Mouse (Mus musculus) limb, embryonic 10.5 days (tissue): Measurements from ENCODE around the gene Srsf10. TPM values are rescaled to one million over a fixed set of nuclear protein-coding genes. Genes with fewer than 3 reads are reported as not detected.

Source experiments
- DNase-seq: peaks from one replicate; pipeline ENCODE4 v3.0.0-alpha.2; 2017; ENCODE audit warnings: low spot score
- H3K27ac ChIP-seq: fragments of 300-500 bp; sonication (generic); 2 replicates; pipeline ENCODE4 v1.5.1; 2016; ENCODE audit warnings: mild to moderate bottlenecking
- H3K27me3 ChIP-seq: fragments of 300-500 bp; sonication (generic); 2 replicates; pipeline ENCODE4 v1.6.1; 2016; ENCODE audit warnings: low read depth, mild to moderate bottlenecking; ENCODE audit not compliant: poor library complexity, severe bottlenecking
- H3K36me3 ChIP-seq: fragments of 300-500 bp; sonication (generic); 2 replicates; pipeline ENCODE4 v1.6.1; 2016; ENCODE audit warnings: mild to moderate bottlenecking, moderate library complexity
- H3K4me1 ChIP-seq: fragments of 300-500 bp; sonication (generic); 2 replicates; pipeline ENCODE4 v1.6.1; 2016
- H3K4me3 ChIP-seq: fragments of 300-500 bp; sonication (generic); 2 replicates; pipeline ENCODE4 v1.5.1; 2016; ENCODE audit warnings: mild to moderate bottlenecking, moderate library complexity
- H3K9me3 ChIP-seq: fragments of 300-500 bp; sonication (generic); replicated peaks from 2 replicates; pipeline ENCODE4 v1.6.1; 2016; ENCODE audit warnings: mild to moderate bottlenecking
- WGBS: fragments of 180-500 bp; shearing (Covaris S2); methylation state at CpG from one replicate; pipeline ENCODE4 v1.1.7; 2016; 5-methylcytosine and 5-hydroxymethylcytosine counted together
- polyA plus RNA-seq: library from polyadenylated mRNA; unstranded; fragments of >200 nt; fragmentation: Nextera tagmentation; extraction: Ambion mirVana; gene quantifications from 2 replicates; pipeline ENCODE4 v1.2.1, GENCODE M21; 2016

Gene Srsf10
- polyA plus RNA-seq, 1 experiment from 2014 or later: 383 TPM

DNA sequence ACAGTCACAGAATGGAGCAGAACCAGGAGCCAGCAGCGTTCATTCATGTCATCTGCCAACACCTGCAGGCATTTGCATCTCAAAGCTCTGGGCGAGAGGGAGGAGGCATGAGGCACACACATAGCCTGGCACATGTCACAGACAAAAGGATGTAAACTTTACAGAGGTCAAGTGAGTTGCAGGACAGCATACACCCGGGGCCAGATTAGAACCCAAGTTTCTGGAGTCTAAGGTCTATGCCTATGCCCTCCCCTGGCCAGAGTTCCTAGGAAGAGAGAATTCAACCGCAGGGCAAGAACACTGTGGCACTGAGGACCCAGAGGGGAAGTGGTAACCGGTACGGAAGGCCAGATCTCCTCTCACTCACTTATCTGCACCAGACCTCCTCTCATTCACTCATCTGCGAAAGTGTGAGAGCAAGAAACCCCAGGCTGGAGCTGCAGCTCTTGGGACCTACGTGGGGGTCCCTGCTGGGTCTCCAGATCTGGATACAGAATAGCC is 39.6 kb downstream of the Srsf10 start, which contains the start of gene Cnr2:
Gene Cnr2 (plus strand): TSS at position 324 of the 501 bp plus-strand sequence.
- Histone ChIP-seq H3K36me3 (no peaks in the 10 kb centered on the region), H3K4me3 (no peak within 1 kb of the TSS)
- WGBS: 57% methylated on average over 8 of the region's 8 CpGs

GRCm38 (mm10) chr4:135896157-135896556 is 40.6 kb downstream of the Srsf10 start:
- WGBS: 85% methylated on average over 6 of the region's 6 CpGs
- H3K36me3 ChIP-seq: no peaks in the 10 kb centered on the region
- DNase-seq: no peak
- no peak overlapping the region for H3K4me3 ChIP-seq
- 0 out of 2 replicates have a peak, but pooled peaks cover 2% of the 10 kb centered on the region for H3K9me3 ChIP-seq
- H3K27ac ChIP-seq: no peak overlapping the region
- no peaks in the 10 kb centered on the region for H3K27me3 ChIP-seq
- peaks cover 17% of the 10 kb centered on the region for H3K4me1 ChIP-seq

More for the DNA sequence above, 39.6 kb downstream of the Srsf10 start, which contains the start of gene Cnr2:
- no peak for DNase-seq
- Histone ChIP-seq H3K27ac (no peak within 1 kb of the TSS), H3K4me1 (peaks cover 17% of the 10 kb centered on the region), H3K27me3 (no peaks in the 10 kb centered on the region), H3K9me3 (0 out of 2 replicates have a peak, but pooled peaks cover 2% of the 10 kb centered on the region)

- Histone ChIP-seq H3K9me3 (0 out of 2 replicates have a peak, but pooled peaks cover 2% of the 10 kb centered on the region), H3K36me3 (no peaks in the 10 kb centered on the region), H3K27me3 (no peaks in the 10 kb centered on the region), H3K27ac (no peak overlapping the region), H3K4me1 (peaks cover 6% of the 10 kb centered on the region; the same call in 1 of the 2 replicates), H3K4me3 (no peak overlapping the region)
- DNase-seq: no peak
- 78% methylated on average over 9 of the region's 9 CpGs for WGBS
Measured at GRCm38 (mm10) chr4:135898380-135899049, 43.0 kb downstream of the Srsf10 start.

- H3K4me3 ChIP-seq: no peak overlapping the region
- H3K4me1 ChIP-seq: peaks cover 6% of the 10 kb centered on the region; the same call in 1 of the 2 replicates
- no peaks in the 10 kb centered on the region for H3K27me3 ChIP-seq
- DNase-seq: no peak
- H3K27ac ChIP-seq: no peak overlapping the region
- WGBS: 90% methylated on average over 7 of the region's 7 CpGs
- 0 out of 2 replicates have a peak, but pooled peaks cover 2% of the 10 kb centered on the region for H3K9me3 ChIP-seq
- H3K36me3 ChIP-seq: no peaks in the 10 kb centered on the region
Measured at GRCm38 (mm10) chr4:135899050-135899448, 43.5 kb downstream of the Srsf10 start.

DNA sequence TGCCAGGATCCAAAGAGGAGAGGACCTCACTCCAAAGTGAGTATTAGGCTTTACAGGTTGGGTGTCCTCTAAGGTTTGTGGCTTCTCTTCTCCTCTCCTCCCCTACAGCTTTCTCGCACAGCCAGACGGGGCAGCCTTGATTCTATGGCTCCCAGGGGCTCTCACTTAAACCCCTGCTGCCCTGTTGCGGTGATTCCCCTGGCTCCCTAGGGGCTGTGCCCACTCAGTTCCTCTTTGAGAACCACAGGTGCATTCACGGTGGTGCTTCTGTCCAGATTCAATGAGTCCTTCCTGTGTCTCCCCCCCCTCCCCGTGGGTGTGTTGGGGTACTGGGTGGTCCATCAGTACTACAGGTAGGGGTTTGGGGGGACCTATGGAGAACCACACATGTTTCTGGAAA is 44.5 kb downstream of the Srsf10 start:
- Histone ChIP-seq H3K4me3 (no peak overlapping the region), H3K4me1 (peaks cover 6% of the 10 kb centered on the region; the same call in 1 of the 2 replicates), H3K9me3 (no peaks in the 10 kb centered on the region), H3K36me3 (no peaks in the 10 kb centered on the region), H3K27me3 (no peaks in the 10 kb centered on the region), H3K27ac (no peak overlapping the region)
- DNase-seq: no peak
- WGBS: 86% methylated on average over 5 of the region's 5 CpGs

GRCm38 (mm10) chr4:135902606-135903242 is 47.2 kb downstream of the Srsf10 start:
- no peak overlapping the region for H3K4me3 ChIP-seq
- no peak for DNase-seq
- no peak overlapping the region for H3K27ac ChIP-seq
- WGBS: 95% methylated on average over 4 of the region's 4 CpGs
- peaks cover 6% of the 10 kb centered on the region; the same call in 1 of the 2 replicates for H3K4me1 ChIP-seq
- no peaks in the 10 kb centered on the region for H3K27me3 ChIP-seq
- H3K9me3 ChIP-seq: no peaks in the 10 kb centered on the region
- H3K36me3 ChIP-seq: no peaks in the 10 kb centered on the region

DNA sequence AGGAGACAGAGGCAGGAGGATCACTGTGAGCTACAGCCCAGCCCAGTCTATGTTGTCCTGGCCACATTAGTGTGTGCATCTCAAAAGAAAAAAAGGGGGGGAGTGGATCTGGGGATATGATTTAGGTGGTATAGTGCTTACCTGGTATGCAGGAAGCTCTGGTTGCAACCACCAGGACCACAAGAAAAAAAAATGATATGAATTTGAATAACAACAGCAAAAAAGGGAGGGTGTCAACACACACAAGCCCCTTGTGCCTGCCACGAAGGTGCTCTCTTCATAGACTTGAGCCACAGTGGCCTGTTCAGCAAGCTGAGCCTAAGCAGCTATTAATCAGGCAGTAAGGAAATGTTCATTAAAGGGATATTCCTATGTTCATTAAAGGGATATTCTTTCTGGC is 49.3 kb downstream of the Srsf10 start:
- 74% methylated on average over 1 of the region's 1 CpGs for WGBS
- Histone ChIP-seq H3K4me1 (no peaks in the 10 kb centered on the region; the same call in 1 of the 2 replicates), H3K36me3 (no peaks in the 10 kb centered on the region)

DNA sequence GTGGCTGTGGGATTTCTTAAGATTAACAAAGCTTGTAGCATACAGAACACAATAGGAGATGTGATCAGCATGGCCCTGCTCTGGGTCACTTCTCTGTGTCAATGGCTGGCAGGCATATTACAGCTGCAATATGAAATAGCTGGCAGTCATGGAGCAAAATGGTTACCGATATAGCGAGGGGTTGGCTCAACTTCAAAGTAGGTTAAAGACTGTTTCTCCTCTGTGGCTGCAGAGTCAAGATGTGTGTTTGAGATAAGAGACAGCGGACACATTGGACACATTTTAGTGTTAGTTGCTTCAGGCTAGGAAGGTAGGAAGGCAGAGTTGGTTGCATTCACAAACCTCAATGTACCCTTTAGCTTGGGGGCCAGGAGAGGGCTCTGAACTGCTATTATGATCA is 51.1 kb downstream of the Srsf10 start:
- no peaks in the 10 kb centered on the region for H3K36me3 ChIP-seq
- no peaks in the 10 kb centered on the region for H3K9me3 ChIP-seq
- no peak overlapping the region for H3K27ac ChIP-seq
- H3K4me1 ChIP-seq: no peaks in the 10 kb centered on the region; the same call in 1 of the 2 replicates
- H3K4me3 ChIP-seq: no peak overlapping the region
- H3K27me3 ChIP-seq: no peaks in the 10 kb centered on the region
- no peak for DNase-seq
- WGBS: 93% methylated on average over 3 of the region's 3 CpGs

More for the DNA sequence above, 49.3 kb downstream of the Srsf10 start:
- DNase-seq: no peak
- H3K9me3 ChIP-seq: no peaks in the 10 kb centered on the region
- H3K27ac ChIP-seq: no peak overlapping the region
- no peaks in the 10 kb centered on the region for H3K27me3 ChIP-seq
- no peak overlapping the region for H3K4me3 ChIP-seq

- no peaks in the 10 kb centered on the region for H3K9me3 ChIP-seq
- H3K27ac ChIP-seq: no peak overlapping the region
- H3K36me3 ChIP-seq: no peaks in the 10 kb centered on the region
- no peak overlapping the region for H3K4me3 ChIP-seq
- H3K4me1 ChIP-seq: peaks cover 5% of the 10 kb centered on the region
- 62% methylated on average over 13 of the region's 13 CpGs for WGBS
- no peaks in the 10 kb centered on the region for H3K27me3 ChIP-seq
- DNase-seq: no peak
Measured at GRCm38 (mm10) chr4:135909326-135910066, 53.9 kb downstream of the Srsf10 start.

DNA sequence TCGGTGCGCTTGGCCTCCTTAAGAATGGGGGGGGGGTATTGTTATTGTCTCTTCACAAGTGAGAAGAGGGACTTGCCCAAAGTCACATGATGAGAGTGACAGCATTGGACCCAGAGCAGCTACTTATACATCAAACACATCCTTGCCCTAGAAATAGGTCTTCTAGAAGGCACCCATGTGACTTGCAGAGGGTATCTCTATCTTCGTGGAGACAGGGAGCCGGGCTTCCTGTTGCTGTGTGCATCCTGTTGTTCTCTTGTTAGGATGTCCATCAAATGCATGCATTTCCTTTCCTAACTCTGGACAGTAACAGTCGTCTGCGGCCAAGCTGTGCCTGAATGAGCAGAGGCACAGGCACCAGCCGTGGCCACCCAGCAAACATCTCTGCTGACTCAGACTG is 56.0 kb downstream of the Srsf10 start:
- Histone ChIP-seq H3K9me3 (no peaks in the 10 kb centered on the region), H3K27me3 (no peaks in the 10 kb centered on the region), H3K4me1 (peaks cover 5% of the 10 kb centered on the region), H3K36me3 (no peaks in the 10 kb centered on the region), H3K27ac (no peak overlapping the region), H3K4me3 (no peak overlapping the region)
- DNase-seq: no peak
- 77% methylated on average over 7 of the region's 7 CpGs for WGBS

- Histone ChIP-seq H3K9me3 (no peaks in the 10 kb centered on the region), H3K4me3 (no peak overlapping the region), H3K27ac (no peak overlapping the region), H3K4me1 (peaks cover 5% of the 10 kb centered on the region), H3K27me3 (no peaks in the 10 kb centered on the region), H3K36me3 (no peaks in the 10 kb centered on the region)
- DNase-seq: no peak
- WGBS: 73% methylated on average over 3 of the region's 3 CpGs
Measured at GRCm38 (mm10) chr4:135912164-135912563, 56.6 kb downstream of the Srsf10 start.

DNA sequence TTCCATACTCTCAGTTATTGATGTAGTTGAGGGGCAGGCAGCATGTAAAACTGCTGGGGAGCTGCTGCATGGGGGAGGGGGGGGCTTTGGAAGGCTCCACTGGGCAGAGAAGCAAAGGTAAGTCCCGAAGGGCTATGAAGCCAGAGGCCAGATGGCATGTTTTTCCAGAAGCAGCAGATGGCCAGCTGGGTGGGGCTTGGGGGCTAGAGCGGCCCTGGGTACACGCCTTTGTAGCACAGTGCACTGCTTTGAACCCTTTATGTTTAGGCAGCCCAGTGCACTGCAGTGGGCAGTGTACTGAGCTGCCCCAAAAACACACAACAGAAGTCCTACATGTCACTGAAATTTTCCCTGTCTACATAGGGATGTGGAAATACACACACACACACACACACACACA is 57.3 kb downstream of the Srsf10 start:
- Histone ChIP-seq H3K36me3 (no peaks in the 10 kb centered on the region), H3K27me3 (no peaks in the 10 kb centered on the region), H3K4me3 (no peak overlapping the region), H3K27ac (0 out of 2 replicates have a peak overlapping the region, but pooled peaks have one; percentile 9), H3K4me1 (peaks cover 5% of the 10 kb centered on the region), H3K9me3 (no peaks in the 10 kb centered on the region)
- no peak for DNase-seq
- 43% methylated on average over 3 of the region's 3 CpGs for WGBS
